ENCODE assay signal across 8 mouse cellular contexts in the genomic region with DNA sequence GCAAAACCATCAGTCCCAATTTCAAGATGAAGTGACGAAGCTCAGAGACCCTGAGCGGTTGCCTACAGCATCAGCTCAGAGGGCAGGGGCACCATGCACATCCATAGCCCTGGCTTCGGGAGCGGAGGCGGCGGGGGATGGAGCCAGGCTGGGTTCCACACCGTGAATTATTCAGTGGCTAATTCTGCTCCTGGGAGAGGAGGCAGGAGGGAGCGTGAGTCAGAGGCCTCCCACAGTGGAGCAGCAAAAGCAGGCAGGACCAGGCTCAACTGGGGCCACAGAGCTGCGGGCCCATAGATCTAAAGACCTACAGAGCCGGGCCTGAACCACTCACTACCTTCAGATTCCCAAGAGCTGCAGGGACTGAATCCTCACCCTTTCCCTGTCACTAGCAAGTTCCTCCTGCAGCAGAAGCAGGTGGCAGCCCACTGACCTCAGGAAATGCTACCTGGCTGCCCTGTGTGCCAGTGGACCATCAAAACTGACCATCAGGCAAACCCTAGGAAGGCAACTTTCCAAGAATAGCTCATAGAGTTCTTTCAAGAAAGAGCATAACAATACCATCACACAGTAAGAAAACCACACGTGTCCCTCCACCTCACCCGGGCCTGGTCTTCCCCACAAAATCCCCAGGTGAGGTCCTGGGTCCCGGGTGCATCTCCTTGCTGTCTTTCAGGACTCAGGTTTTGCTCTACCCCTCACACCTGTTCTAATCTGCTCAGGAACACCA. TPM values are rescaled to one million over a fixed set of nuclear protein-coding genes. Genes with fewer than 3 reads are reported as not detected.
DNase-seq lines count a peak whose midpoint lies in the region; ATAC-seq and TF ChIP-seq lines count a peak whose summit lies in the region.

No protein-coding gene starts in this region.

- no peak for TF ChIP-seq CTCF in spleen, adult 2 months (IDR thresholded peaks at IDR 0.05; ENCODE audit: extremely low read depth, insufficient read depth, insufficient read length, insufficient replicate concordance)

- TF ChIP-seq POLR2A in spleen, adult 2 months (IDR thresholded peaks at IDR 0.05; ENCODE audit: low read depth, low read length) = no peak

- ATAC-seq in heart, embryonic 13.5 days (ENCODE audit: extremely low read depth, insufficient number of reproducible peaks, low FRiP score, low TSS enrichment) = no peak
- ATAC-seq in hindbrain, embryonic 14.5 days (ENCODE audit: low FRiP score) = no peak
- no peak for ATAC-seq in midbrain, embryonic 12.5 days (ENCODE audit: low FRiP score, low read depth)

- DNase-seq in heart, adult 18-20 months = no peak
- DNase-seq in spleen, adult 2 months (ENCODE audit: low read depth in 1 of 2, low spot score in 2 of 2) = no peak
- no peak for DNase-seq in spleen, postnatal 14 days (ENCODE audit: low spot score in 2 of 2)
- DNase-seq in hindbrain, embryonic 14.5 days (ENCODE audit: low spot score) = no peak
- no peak for DNase-seq in testis, postnatal 10 days (ENCODE audit: low spot score)
- no peak for DNase-seq in ovary, postnatal 14 days (ENCODE audit: low spot score)

- peak overlapping the region; percentile 87 for H3K4me2 ChIP-seq in heart, embryonic 13.5 days
- H3K4me2 ChIP-seq in hindbrain, embryonic 14.5 days (replicated peaks) = peak overlapping the region; percentile 100
- H3K4me2 ChIP-seq in midbrain, embryonic 12.5 days (replicated peaks) = peak overlapping the region; percentile 98

- no peaks in the 10 kb centered on the region for H3K9me3 ChIP-seq in heart, embryonic 13.5 days
- H3K9me3 ChIP-seq in hindbrain, embryonic 14.5 days (ENCODE audit: control insufficient read depth, low read length) = no peaks in the 10 kb centered on the region
- no peaks in the 10 kb centered on the region for H3K9me3 ChIP-seq in midbrain, embryonic 12.5 days

- peaks cover 38% of the 10 kb centered on the region for H3K36me3 ChIP-seq in heart, embryonic 13.5 days
- H3K36me3 ChIP-seq in spleen, adult 2 months (ENCODE audit: control insufficient read depth, insufficient read depth, low read length) = no peaks in the 10 kb centered on the region
- H3K36me3 ChIP-seq in hindbrain, embryonic 14.5 days (replicated peaks; ENCODE audit: control insufficient read depth, insufficient read depth) = peaks cover 27% of the 10 kb centered on the region
- peaks cover 33% of the 10 kb centered on the region for H3K36me3 ChIP-seq in midbrain, embryonic 12.5 days

- H3K9ac ChIP-seq in heart, embryonic 13.5 days = peak overlapping the region; percentile 95
- peak overlapping the region; percentile 100 for H3K9ac ChIP-seq in hindbrain, embryonic 14.5 days
- H3K9ac ChIP-seq in midbrain, embryonic 12.5 days (replicated peaks) = peak overlapping the region; percentile 99

- no peaks in the 10 kb centered on the region for H3K27me3 ChIP-seq in heart, embryonic 13.5 days (replicated peaks)
- no peaks in the 10 kb centered on the region for H3K27me3 ChIP-seq in spleen, adult 2 months (ENCODE audit: control insufficient read depth, insufficient read depth, low read length)
- H3K27me3 ChIP-seq in hindbrain, embryonic 14.5 days (ENCODE audit: control insufficient read depth, insufficient read depth, low read length) = no peaks in the 10 kb centered on the region
- H3K27me3 ChIP-seq in midbrain, embryonic 12.5 days = peaks cover 14% of the 10 kb centered on the region; the same call in 1 of the 2 replicates

- peak overlapping the region; percentile 96 for H3K27ac ChIP-seq in heart, embryonic 13.5 days (replicated peaks)
- H3K27ac ChIP-seq in spleen, adult 2 months (ENCODE audit: insufficient read depth, low read length) = no peak overlapping the region
- H3K27ac ChIP-seq in hindbrain, embryonic 14.5 days = peak overlapping the region; percentile 96
- peak overlapping the region; percentile 92; the same call in 1 of the 2 replicates for H3K27ac ChIP-seq in midbrain, embryonic 12.5 days (replicated peaks)

- WGBS in heart, embryonic 13.5 days = 57% methylated on average over 13 of the region's 13 CpGs
- 68% methylated on average over 13 of the region's 13 CpGs for WGBS in spleen, adult 2 months
- WGBS in hindbrain, embryonic 14.5 days = 21% methylated on average over 13 of the region's 13 CpGs
- WGBS in midbrain, embryonic 12.5 days = 38% methylated on average over 13 of the region's 13 CpGs

- peak overlapping the region; percentile 75 for H3K4me3 ChIP-seq in heart, embryonic 13.5 days
- peak overlapping the region; percentile 69 for H3K4me3 ChIP-seq in spleen, adult 2 months (ENCODE audit: extremely low read depth, insufficient read depth, insufficient read length)
- H3K4me3 ChIP-seq in hindbrain, embryonic 14.5 days (replicated peaks; ENCODE audit: low read length) = peak overlapping the region; percentile 100
- peak overlapping the region; percentile 96 for H3K4me3 ChIP-seq in midbrain, embryonic 12.5 days

- H3K4me1 ChIP-seq in heart, embryonic 13.5 days = peaks cover 77% of the 10 kb centered on the region
- peaks cover 26% of the 10 kb centered on the region for H3K4me1 ChIP-seq in spleen, adult 2 months (ENCODE audit: control insufficient read depth, insufficient read depth, insufficient read length)
- H3K4me1 ChIP-seq in hindbrain, embryonic 14.5 days (replicated peaks; ENCODE audit: control insufficient read depth, insufficient read depth, low read length) = peaks cover 59% of the 10 kb centered on the region
- peaks cover 61% of the 10 kb centered on the region for H3K4me1 ChIP-seq in midbrain, embryonic 12.5 days

RNA-seq across cellular contexts. Expression of a gene that starts 1.6 kb away (rescaled TPM):
- 25.0 and 25.4 TPM in 2 replicates for polyA plus RNA-seq in heart, embryonic 13.5 days (2015; fragmentation: Nextera tagmentation; extraction: Ambion mirVana)
- total RNA-seq in heart, adult 18-20 months (2021) = 1 to 10 TPM; 7.6 to 7.7 TPM
- 95.1 and 118 TPM in 2 replicates for polyA plus RNA-seq in spleen, adult 2 months (2012; rRNA removed)
- 95.0 and 98.9 TPM in 2 replicates for polyA plus RNA-seq in hindbrain, embryonic 14.5 days (2014; fragmentation: Nextera tagmentation; extraction: Ambion mirVana)
- polyA plus RNA-seq in midbrain, embryonic 12.5 days (2016; fragmentation: Nextera tagmentation; extraction: Ambion mirVana) = 68.8 and 71.0 TPM in 2 replicates

RNA-seq across cellular contexts. Expression of a gene that starts 40.1 kb away (rescaled TPM):
- polyA plus RNA-seq in heart, embryonic 13.5 days (2015; fragmentation: Nextera tagmentation; extraction: Ambion mirVana) = 3.3 and 3.5 TPM in 2 replicates
- 1 to 10 TPM; 6.7 to 9.9 TPM for total RNA-seq in heart, adult 18-20 months (2021)
- 165 and 240 TPM in 2 replicates for polyA plus RNA-seq in spleen, adult 2 months (2012; rRNA removed)
- polyA plus RNA-seq in hindbrain, embryonic 14.5 days (2014; fragmentation: Nextera tagmentation; extraction: Ambion mirVana) = 25.7 and 30.1 TPM in 2 replicates
- 28.5 and 33.9 TPM in 2 replicates for polyA plus RNA-seq in midbrain, embryonic 12.5 days (2016; fragmentation: Nextera tagmentation; extraction: Ambion mirVana)

RNA-seq across cellular contexts. Expression of a gene that starts 55.0 kb away (rescaled TPM):
- polyA plus RNA-seq in heart, embryonic 13.5 days (2015; fragmentation: Nextera tagmentation; extraction: Ambion mirVana) = 8.0 and 10.3 TPM in 2 replicates
- 1 to 10 TPM; 4.0 to 5.3 TPM for total RNA-seq in heart, adult 18-20 months (2021)
- 12.2 and 12.5 TPM in 2 replicates for polyA plus RNA-seq in spleen, adult 2 months (2012; rRNA removed)
- 20.3 and 22.5 TPM in 2 replicates for polyA plus RNA-seq in hindbrain, embryonic 14.5 days (2014; fragmentation: Nextera tagmentation; extraction: Ambion mirVana)
- 26.9 and 29.3 TPM in 2 replicates for polyA plus RNA-seq in midbrain, embryonic 12.5 days (2016; fragmentation: Nextera tagmentation; extraction: Ambion mirVana)

RNA-seq across cellular contexts. Expression of a gene that starts 57.6 kb away (rescaled TPM):
- 12.9 and 13.9 TPM in 2 replicates for polyA plus RNA-seq in heart, embryonic 13.5 days (2015; fragmentation: Nextera tagmentation; extraction: Ambion mirVana)
- total RNA-seq in heart, adult 18-20 months (2021) = 1 to 10 TPM; 6.4 to 7.8 TPM
- 28.3 and 40.5 TPM in 2 replicates for polyA plus RNA-seq in spleen, adult 2 months (2012; rRNA removed)
- 19.1 and 19.8 TPM in 2 replicates for polyA plus RNA-seq in hindbrain, embryonic 14.5 days (2014; fragmentation: Nextera tagmentation; extraction: Ambion mirVana)
- polyA plus RNA-seq in midbrain, embryonic 12.5 days (2016; fragmentation: Nextera tagmentation; extraction: Ambion mirVana) = 22.2 TPM in 2 replicates
